Mouse (Mus musculus): ENCODE measurements around the gene Gm29644. TPM values are rescaled to one million over a fixed set of nuclear protein-coding genes. Genes with fewer than 3 reads are reported as not detected.
"Not testable (repeated sequence)": the region's sequence is repeated elsewhere in the genome, so short reads cannot be mapped to it uniquely, and the experiment has no call there.

Gene Gm29644
- total RNA-seq (2021) = not detected
- long read RNA-seq, experiment 1 = 0 reads
- long read RNA-seq, experiment 2 = 0 reads

DNA sequence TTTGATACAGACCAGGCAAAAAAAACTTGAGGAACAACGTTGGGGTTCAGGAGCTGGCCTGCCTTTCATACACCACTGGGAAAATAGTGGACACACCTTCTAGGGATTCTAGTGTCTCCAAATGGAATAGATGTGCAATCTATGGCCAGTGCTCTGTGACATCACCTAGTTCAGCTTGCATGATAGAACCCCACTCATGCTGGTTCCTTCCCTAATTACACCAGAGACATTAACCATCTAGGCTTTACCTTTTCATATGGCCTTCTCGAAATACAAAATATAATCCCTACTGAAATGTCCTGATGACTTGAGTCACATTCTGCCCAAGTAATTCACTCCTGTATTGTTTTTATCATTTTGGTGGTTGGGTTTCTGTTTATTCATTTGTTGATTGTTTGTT, at the start of gene Gm29644, which contains the start of gene Gm29423:
Gm29644 (minus strand) TSS at position 157 of the 400 bp plus-strand sequence.
Gm29423 (minus strand) TSS at position 101 of the 400 bp plus-strand sequence.
- not testable (repeated sequence) for DNase-seq (ENCODE audit: low spot score in 2 of 2)

DNA sequence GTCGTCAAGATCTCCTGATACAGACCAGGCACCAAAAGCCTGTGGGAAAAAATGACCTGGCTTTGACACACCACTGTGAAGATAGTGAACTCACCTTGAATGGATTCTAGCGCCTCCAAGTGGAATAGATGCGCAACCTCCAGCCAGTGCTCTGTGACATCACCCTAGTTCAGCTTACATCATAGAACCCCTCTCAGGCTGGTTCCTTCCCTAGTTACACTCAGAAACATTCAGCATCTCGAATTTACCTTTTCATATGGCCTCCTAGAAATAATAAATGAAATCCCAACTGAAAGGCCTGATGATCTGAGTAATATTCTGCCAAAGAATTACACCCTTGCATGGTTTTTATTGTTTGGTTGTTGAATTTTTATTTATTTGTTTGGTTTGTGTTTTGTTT, 29.6 kb downstream of the Gm29644 start, which contains the start of gene Gm21118:
Gm21118 (minus strand) TSS at position 101 of the 400 bp plus-strand sequence.
- DNase-seq (ENCODE audit: low spot score in 2 of 2) = not testable (repeated sequence)

Other genes with a start within 250 kb of the Gm29644 start
- gene Gm21118, start 29.7 kb downstream of the Gm29644 start, total RNA-seq (2021) = not detected
- not detected for gene Gm29423, start 56 bp downstream of the Gm29644 start, total RNA-seq (2021)
- gene Gm20888, start 138.5 kb upstream of the Gm29644 start, total RNA-seq (2021) = not detected

Measured in adrenal gland, postnatal 4 days (tissue).